Mouse (Mus musculus) heart, embryonic 16.5 days (tissue): ENCODE data around the gene Vmo1. TPM values are rescaled to one million over a fixed set of nuclear protein-coding genes. Genes with fewer than 3 reads are reported as not detected.
"Not testable (repeated sequence)": the region's sequence is repeated elsewhere in the genome, so short reads cannot be mapped to it uniquely, and the experiment has no call there.

ENCODE experiments used
- ATAC-seq: fragments of 200-750 bp; cut with Nextera tagmentation; replicated peaks from 2 replicates; pipeline ENCODE4 v1.8.0; 2017; ENCODE audit warnings: moderate number of reproducible peaks; ENCODE audit not compliant: insufficient read depth, low FRiP score; ENCODE audit errors: extremely low read depth
- H3K27ac ChIP-seq: fragments of 300-500 bp; sonication (generic); 2 replicates; pipeline ENCODE4 v1.5.1; 2014; ENCODE audit warnings: mild to moderate bottlenecking, low read length, control low read depth, moderate library complexity
- H3K27me3 ChIP-seq: fragments of 300-500 bp; sonication (generic); 2 replicates; pipeline ENCODE4 v1.6.1; 2014; ENCODE audit warnings: low read length, mixed read lengths; ENCODE audit not compliant: control insufficient read depth, insufficient read depth
- H3K36me3 ChIP-seq: fragments of 300-500 bp; sonication (generic); 2 replicates; pipeline ENCODE4 v1.6.1; 2014; ENCODE audit not compliant: control insufficient read depth, insufficient read depth
- H3K4me1 ChIP-seq: fragments of 300-500 bp; sonication (generic); 2 replicates; pipeline ENCODE4 v1.6.1; 2014; ENCODE audit warnings: low read length, mixed read lengths; ENCODE audit not compliant: control insufficient read depth, insufficient read depth
- H3K4me2 ChIP-seq: fragments of 300-500 bp; sonication (generic); 2 replicates; pipeline ENCODE4 v1.6.1; 2014; ENCODE audit warnings: low read depth, mild to moderate bottlenecking, control low read depth, low read length
- H3K4me3 ChIP-seq: fragments of 300-500 bp; sonication (generic); 2 replicates; pipeline ENCODE4 v1.5.1; 2014; ENCODE audit warnings: mild to moderate bottlenecking, control low read depth, low read length
- H3K9ac ChIP-seq: fragments of 300-500 bp; sonication (generic); 2 replicates; pipeline ENCODE4 v1.6.1; 2014; ENCODE audit warnings: low read length, control low read depth
- H3K9me3 ChIP-seq: fragments of 300-500 bp; sonication (generic); replicated peaks from 2 replicates; pipeline ENCODE4 v1.6.1; 2016; ENCODE audit warnings: low read length; ENCODE audit not compliant: control insufficient read depth
- WGBS: fragments of 180-500 bp; shearing (Covaris S2); extraction: QIAGEN DNeasy Blood & Tissue Kit; methylation state at CpG from one replicate; pipeline ENCODE4 v1.1.7; 2014; 5-methylcytosine and 5-hydroxymethylcytosine counted together
- polyA plus RNA-seq: library from polyadenylated mRNA; unstranded; fragments of >200 nt; fragmentation: Nextera tagmentation; extraction: Ambion mirVana; gene quantifications from 2 replicates; pipeline ENCODE4 v1.2.1, GENCODE M21; 2015

Vmo1 gene
- polyA plus RNA-seq, 1 experiment from 2014 or later = 1.3 TPM

DNA sequence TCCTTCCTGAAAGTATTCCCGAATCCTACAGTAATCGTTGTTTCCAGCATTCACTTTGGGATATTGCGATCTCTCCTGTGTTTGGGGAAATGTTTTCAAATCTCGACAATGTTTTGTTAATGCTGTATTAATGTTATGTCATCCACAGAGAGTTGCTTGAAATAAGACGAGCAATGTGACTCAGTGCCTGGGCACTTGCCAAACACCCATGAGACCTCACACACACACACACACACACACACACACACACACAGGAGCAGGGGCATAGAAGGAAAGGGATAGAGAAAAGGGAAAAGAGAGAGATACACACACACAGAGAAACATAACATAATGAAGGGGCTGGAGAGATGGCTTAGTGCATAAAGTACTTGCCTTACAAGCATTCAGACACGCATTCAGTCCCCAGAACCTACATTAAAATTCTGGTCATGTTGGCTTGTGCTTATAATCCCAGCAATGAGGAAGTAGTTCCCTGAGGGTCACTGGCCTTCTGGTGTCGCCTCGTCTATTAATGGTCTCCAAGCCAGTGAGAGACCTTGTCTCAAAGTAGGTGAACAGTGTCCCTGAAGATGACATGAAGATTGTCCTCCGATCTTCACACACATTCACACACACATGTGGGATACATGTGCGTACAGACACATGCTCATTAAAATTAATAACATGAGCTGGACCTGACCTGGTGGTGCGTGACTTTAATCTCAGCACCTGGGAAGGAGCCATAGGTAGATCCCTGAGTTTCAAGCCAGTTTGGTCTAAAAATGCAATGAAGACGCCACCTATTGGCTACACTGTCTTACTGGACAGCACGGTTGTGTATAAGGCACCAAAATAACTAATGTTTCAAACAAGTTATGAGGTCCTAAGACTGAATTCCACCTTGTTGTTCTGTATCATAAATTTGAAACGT, 14.6 kb downstream of the Vmo1 start:
- no peak for ATAC-seq
- H3K9me3 ChIP-seq = no peaks in the 10 kb centered on the region
- H3K4me1 ChIP-seq = no peaks in the 10 kb centered on the region
- no peaks in the 10 kb centered on the region for H3K36me3 ChIP-seq
- no peak overlapping the region for H3K9ac ChIP-seq
- no peak overlapping the region for H3K27ac ChIP-seq
- 64% methylated on average over 14 of the region's 14 CpGs for WGBS
- no peaks in the 10 kb centered on the region for H3K27me3 ChIP-seq
- H3K4me2 ChIP-seq = no peak overlapping the region
- H3K4me3 ChIP-seq = no peak overlapping the region

- no peak overlapping the region for H3K4me3 ChIP-seq
- no peaks in the 10 kb centered on the region for H3K4me1 ChIP-seq
- H3K27me3 ChIP-seq = no peaks in the 10 kb centered on the region
- ATAC-seq = no peak
- no peak overlapping the region for H3K27ac ChIP-seq
- H3K9me3 ChIP-seq = no peaks in the 10 kb centered on the region; the same call in 1 of the 2 replicates
- WGBS = 78% methylated on average over 6 of the region's 6 CpGs
- H3K4me2 ChIP-seq = no peak overlapping the region
- no peak overlapping the region for H3K9ac ChIP-seq
- H3K36me3 ChIP-seq = no peaks in the 10 kb centered on the region
These were observed 24.7 kb downstream of the Vmo1 start for GRCm38 (mm10) chr11:70489684-70490083.

GRCm38 (mm10) chr11:70489138-70489537, 25.3 kb downstream of the Vmo1 start:
- Histone ChIP-seq H3K27ac (no peak overlapping the region), H3K27me3 (no peaks in the 10 kb centered on the region), H3K4me2 (no peak overlapping the region), H3K9me3 (no peaks in the 10 kb centered on the region; the same call in 1 of the 2 replicates), H3K4me1 (no peaks in the 10 kb centered on the region), H3K9ac (no peak overlapping the region), H3K4me3 (no peak overlapping the region), H3K36me3 (no peaks in the 10 kb centered on the region)
- WGBS = 77% methylated on average over 3 of the region's 3 CpGs
- no peak for ATAC-seq

DNA sequence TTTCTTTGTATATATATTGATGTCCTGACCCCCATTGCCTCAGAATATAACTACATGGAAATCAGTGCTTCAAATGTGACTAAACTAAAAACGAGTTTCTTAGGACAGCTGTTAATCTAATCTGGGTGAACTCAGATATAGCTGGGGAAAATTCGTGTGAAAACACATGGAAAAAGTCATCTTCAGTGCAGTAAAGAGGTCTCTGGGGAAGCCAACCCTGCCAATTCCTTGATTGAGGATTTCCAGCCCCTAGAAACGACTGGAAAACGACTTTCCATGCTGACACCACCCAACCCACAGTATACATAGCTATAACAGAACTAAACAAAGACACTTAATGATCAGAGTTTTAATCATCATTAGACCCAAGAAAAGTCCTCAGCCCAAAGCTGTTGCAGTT, 26.6 kb downstream of the Vmo1 start:
- no peak overlapping the region for H3K4me2 ChIP-seq
- WGBS = 24% methylated on average over 4 of the region's 4 CpGs
- no peak for ATAC-seq

DNA sequence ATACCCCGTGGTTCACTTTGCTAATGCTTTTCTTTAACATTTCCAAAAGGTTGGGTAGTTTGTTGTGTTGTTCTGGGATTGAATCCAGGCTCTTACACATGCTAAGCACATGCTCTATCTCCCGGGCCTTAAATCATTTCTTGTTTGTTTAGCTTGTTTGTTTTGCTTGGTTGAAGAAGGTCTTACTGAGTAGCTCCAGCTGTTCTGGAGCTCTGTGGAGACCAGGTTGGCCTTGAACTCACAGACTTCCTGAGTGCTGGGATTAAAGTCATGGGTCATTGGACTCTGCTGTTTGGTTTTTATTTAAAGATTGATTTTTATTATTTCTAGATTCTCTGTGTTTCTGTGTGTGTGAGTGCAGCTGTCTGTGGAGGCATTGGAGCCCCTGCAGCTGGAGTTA, 28.9 kb downstream of the Vmo1 start:
- no peak for ATAC-seq
- no peaks in the 10 kb centered on the region for H3K27me3 ChIP-seq
- H3K9me3 ChIP-seq = no peaks in the 10 kb centered on the region
- no peaks in the 10 kb centered on the region for H3K4me1 ChIP-seq
- WGBS = 38% methylated on average over 2 of the region's 2 CpGs
- H3K4me3 ChIP-seq = no peak overlapping the region
- no peak overlapping the region for H3K4me2 ChIP-seq
- no peak overlapping the region for H3K9ac ChIP-seq
- H3K36me3 ChIP-seq = no peaks in the 10 kb centered on the region
- no peak overlapping the region for H3K27ac ChIP-seq

More for the DNA sequence above, 26.6 kb downstream of the Vmo1 start:
- no peaks in the 10 kb centered on the region for H3K36me3 ChIP-seq
- H3K27ac ChIP-seq = no peak overlapping the region
- no peaks in the 10 kb centered on the region; the same call in 1 of the 2 replicates for H3K9me3 ChIP-seq
- no peak overlapping the region for H3K9ac ChIP-seq
- H3K27me3 ChIP-seq = no peaks in the 10 kb centered on the region
- H3K4me1 ChIP-seq = no peaks in the 10 kb centered on the region
- H3K4me3 ChIP-seq = no peak overlapping the region

GRCm38 (mm10) chr11:70474872-70475534, 39.4 kb downstream of the Vmo1 start:
- no peak overlapping the region for H3K4me3 ChIP-seq
- H3K27ac ChIP-seq = no peak overlapping the region
- peaks cover 2% of the 10 kb centered on the region; the same call in 1 of the 2 replicates for H3K4me1 ChIP-seq
- no peaks in the 10 kb centered on the region for H3K27me3 ChIP-seq
- no peaks in the 10 kb centered on the region for H3K36me3 ChIP-seq
- no peak for ATAC-seq
- H3K9me3 ChIP-seq = no peaks in the 10 kb centered on the region
- no peak overlapping the region for H3K9ac ChIP-seq
- 59% methylated on average over 12 of the region's 12 CpGs for WGBS
- H3K4me2 ChIP-seq = no peak overlapping the region

DNA sequence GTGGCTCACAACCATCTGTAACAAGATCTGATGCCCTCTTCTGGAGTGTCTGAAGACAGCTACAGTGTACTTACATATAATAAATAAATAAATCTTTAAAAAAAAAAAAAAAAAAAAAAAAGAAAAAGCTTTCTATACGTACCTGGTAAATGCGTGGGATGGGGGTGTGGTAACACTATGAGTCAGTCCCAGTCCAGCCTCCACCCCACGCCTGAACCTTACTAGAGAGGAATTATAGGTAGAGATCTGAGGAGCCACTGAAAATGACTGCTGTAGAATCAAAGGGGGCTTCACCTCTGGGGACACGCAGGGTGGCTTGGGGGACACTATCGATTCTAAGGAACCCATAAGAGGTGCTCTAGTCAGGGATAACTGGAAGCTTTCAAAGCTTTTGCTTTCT, 41.1 kb downstream of the Vmo1 start:
- H3K4me2 ChIP-seq, H3K4me1 ChIP-seq, ATAC-seq, H3K36me3 ChIP-seq, H3K9me3 ChIP-seq, H3K4me3 ChIP-seq, H3K9ac ChIP-seq, H3K27ac ChIP-seq, H3K27me3 ChIP-seq: not testable (repeated sequence)
- WGBS = 89% methylated on average over 5 of the region's 5 CpGs

DNA sequence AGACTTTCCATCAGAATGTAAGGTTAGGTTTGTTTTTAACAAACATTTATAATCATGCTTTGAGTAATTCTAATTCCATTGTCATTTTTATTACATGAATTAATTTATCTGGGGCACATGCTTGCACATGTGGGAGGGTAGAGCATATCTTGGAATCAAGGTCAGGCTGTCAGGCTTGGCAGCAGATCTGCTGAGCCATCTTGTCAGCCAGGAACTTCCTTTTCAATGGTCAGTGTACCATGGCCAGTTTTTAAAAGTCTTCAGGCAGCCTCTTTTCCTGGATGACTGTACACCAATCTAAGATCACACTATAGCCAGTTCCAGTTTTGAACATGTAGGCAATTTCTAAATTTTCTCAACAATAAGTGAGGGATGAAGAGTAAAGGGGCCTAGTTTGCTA, 41.7 kb downstream of the Vmo1 start:
- ATAC-seq = no peak
- Histone ChIP-seq H3K9ac (no peak overlapping the region), H3K27ac (no peak overlapping the region), H3K9me3 (no peaks in the 10 kb centered on the region), H3K4me1 (peaks cover 3% of the 10 kb centered on the region; the same call in 1 of the 2 replicates), H3K4me2 (no peak overlapping the region), H3K36me3 (no peaks in the 10 kb centered on the region), H3K27me3 (no peaks in the 10 kb centered on the region), H3K4me3 (no peak overlapping the region)

GRCm38 (mm10) chr11:70469764-70470163, 44.7 kb downstream of the Vmo1 start:
- Histone ChIP-seq H3K27me3 (peaks cover 10% of the 10 kb centered on the region), H3K9me3 (no peaks in the 10 kb centered on the region), H3K27ac (no peak overlapping the region), H3K9ac (no peak overlapping the region), H3K36me3 (no peaks in the 10 kb centered on the region), H3K4me3 (no peak overlapping the region), H3K4me1 (peaks cover 10% of the 10 kb centered on the region), H3K4me2 (no peak overlapping the region)
- 83% methylated on average over 3 of the region's 3 CpGs for WGBS
- ATAC-seq = no peak
